In the genomic region with DNA sequence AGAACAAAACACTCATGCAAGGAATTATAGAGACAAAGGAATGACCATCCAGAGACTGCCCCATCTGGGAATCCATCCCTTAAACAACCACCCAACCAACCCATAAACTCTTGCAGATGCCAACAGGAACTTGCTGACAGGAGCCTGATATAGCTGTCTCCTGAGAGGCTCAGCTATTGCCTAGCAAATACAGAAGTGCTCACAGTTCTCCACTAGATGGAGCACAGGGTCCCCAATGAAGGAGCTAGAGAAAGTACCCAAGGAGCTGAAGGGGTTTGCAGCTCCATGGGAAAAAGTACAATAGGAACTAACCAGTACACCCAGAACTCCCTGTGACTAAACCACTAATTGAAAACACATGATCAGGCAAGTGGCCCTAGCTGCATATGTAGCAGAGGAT, we compare ENCODE assay signal across 9 mouse cellular contexts.
DNase-seq lines count a peak whose midpoint lies in the region; TF ChIP-seq lines count a peak whose summit lies in the region.
"Had no signal": no experiment of that assay in that cellular context is flagged by ENCODE, and none has a peak within 500 bp of the region (broad histone marks: within the 10 kb centered on the region; RNA-seq: fewer than 3 reads in every experiment).

No protein-coding gene starts in this region.

- no peaks in the 10 kb centered on the region for H3K27me3 ChIP-seq in kidney, adult 2 months (replicated peaks; ENCODE audit: control insufficient read depth, insufficient read depth, low read length)
- no peaks in the 10 kb centered on the region for H3K27me3 ChIP-seq in E14TG2a.4 (ENCODE audit: insufficient read depth, low read length)

- TF ChIP-seq POLR2A in kidney, adult 2 months (IDR thresholded peaks at IDR 0.05; ENCODE audit: low read depth, low read length): no peak

- peak; percentile 9 for DNase-seq in kidney, adult 2 months
- DNase-seq in kidney, adult 11 months: no peak
- DNase-seq in c-Kit-positive CD71-negative TER-119-negative erythroid progenitor cells, embryonic 14.5 days (ENCODE audit: low read depth): peak; percentile 1
- peak in 1 of 2 experiments; percentile 14 for DNase-seq in left cerebral cortex, adult 2 months (ENCODE audit: extremely low spot score in 1 of 2, low spot score in 2 of 2)
- DNase-seq in T-cell, adult 2 months (ENCODE audit: low spot score): no peak
- no peak for DNase-seq in heart, adult 8-10 months (ENCODE audit: low spot score)
- no peak for DNase-seq in heart, postnatal 36 days

- no peak overlapping the region for H3K4me3 ChIP-seq in kidney, adult 2 months (ENCODE audit: insufficient read depth, low read depth, low read length)
- H3K4me3 ChIP-seq in E14TG2a.4 (replicated peaks; ENCODE audit: low read length): no peak overlapping the region
- H3K4me3 ChIP-seq in left cerebral cortex, adult 2 months: no peak overlapping the region
- H3K4me3 ChIP-seq: erythroblast, embryonic 14.5 days had no signal

- no peaks in the 10 kb centered on the region for H3K36me3 ChIP-seq in kidney, adult 2 months (ENCODE audit: control insufficient read depth, insufficient read depth, low read length)
- no peaks in the 10 kb centered on the region for H3K36me3 ChIP-seq in E14TG2a.4 (ENCODE audit: insufficient read depth, low read length)

- no peaks in the 10 kb centered on the region for H3K4me1 ChIP-seq in kidney, adult 2 months (ENCODE audit: control insufficient read depth, insufficient read depth, low read length)
- H3K4me1 ChIP-seq in E14TG2a.4 (replicated peaks; ENCODE audit: low read depth, low read length): no peaks in the 10 kb centered on the region

- no peak for TF ChIP-seq CTCF in kidney, adult 2 months (conservative IDR thresholded peaks at IDR 0.05; ENCODE audit: insufficient read depth, insufficient read length, low read depth, low read length)
- TF ChIP-seq CTCF in E14TG2a.4 (conservative IDR thresholded peaks at IDR 0.05; ENCODE audit: low read length): peak; percentile 34
- peak; percentile 62 for TF ChIP-seq CTCF in left cerebral cortex, adult 2 months (IDR thresholded peaks at IDR 0.05)

- intact Hi-C loops in left cerebral cortex, adult 2 months (cut with DNase I): loop anchor here (5.0 kb wide), 1 partner anchor 932 kb away; no protein-coding TSS in a partner anchor
- intact Hi-C loops in heart, postnatal 36 days (cut with DNase I): no loop called here

- no peak overlapping the region for H3K27ac ChIP-seq in kidney, adult 2 months (ENCODE audit: insufficient read depth, low read depth, low read length)
- H3K27ac ChIP-seq in left cerebral cortex, adult 2 months: no peak overlapping the region

- no peaks in the 10 kb centered on the region for H3K9me3 ChIP-seq in E14TG2a.4 (ENCODE audit: low read length)

Comparison
In these comparisons a context has a peak if more than half of its experiments do, and no peak if none do; other contexts are left out.
1. DNase-seq: peak in kidney, adult 2 months (single experiment) and c-Kit-positive CD71-negative TER-119-negative erythroid progenitor cells, embryonic 14.5 days (single experiment); none in kidney, adult 11 months (single experiment), T-cell, adult 2 months (single experiment), heart, adult 8-10 months (single experiment) and heart, postnatal 36 days (0 of 2).